Mouse (Mus musculus) erythroid progenitor cell, adult 5-6 weeks (primary cell): ENCODE measurements around the gene Stat2. TPM values are rescaled to one million over a fixed set of nuclear protein-coding genes. Genes with fewer than 3 reads are reported as not detected.
"Not testable (repeated sequence)": the region's sequence is repeated elsewhere in the genome, so short reads cannot be mapped to it uniquely, and the experiment has no call there.

Experiments used
- ATAC-seq: replicated peaks from 2 replicates; pipeline ENCODE4 v1.8.0; 2016; ENCODE audit warnings: moderate number of reproducible peaks, mild to moderate bottlenecking, moderate TSS enrichment, inconsistent platforms; ENCODE audit not compliant: poor library complexity, low FRiP score, severe bottlenecking
- total RNA-seq, 2 experiments: library from RNA; stranded (forward) in 1 of 2; stranded (reverse) in 1 of 2; fragments of 150-400 nt in 1 of 2; fragments of 186-747, 209-891 nt in 1 of 2; gene quantifications; 2 replicates each; pipeline versions ENCODE4 v1.2.3 to v1.2.4; 2015 to 2017; ENCODE audit warnings: low replicate concordance in 2 of 2

Gene Stat2
- total RNA-seq, 2 experiments from 2014 or later: 30.0 to 35.6 TPM

GRCm38 (mm10) chr10:128296370-128297090 is 26.2 kb downstream of the Stat2 start:
- no peak for ATAC-seq

GRCm38 (mm10) chr10:128297221-128297620 is 26.9 kb downstream of the Stat2 start:
- ATAC-seq: no peak

DNA sequence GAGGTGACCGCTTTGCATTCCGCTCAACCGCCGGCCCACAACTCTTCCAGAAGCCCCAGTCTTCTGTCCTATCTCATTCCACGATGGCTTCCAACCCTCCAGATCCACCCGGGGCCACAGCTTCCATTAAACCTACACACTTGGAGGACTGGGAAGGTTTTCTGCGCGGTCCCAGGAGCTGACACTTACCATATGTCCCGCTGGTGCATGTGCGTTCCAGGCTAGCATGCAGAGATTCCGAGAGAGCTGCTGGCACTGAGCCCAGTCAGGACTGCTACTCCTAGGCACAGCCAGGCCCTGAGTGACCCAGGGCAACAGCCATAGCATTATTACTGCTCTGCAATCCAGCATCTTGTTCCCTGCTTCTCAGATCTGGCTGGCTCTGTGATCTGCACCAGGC is 27.3 kb downstream of the Stat2 start:
- no peak for ATAC-seq

DNA sequence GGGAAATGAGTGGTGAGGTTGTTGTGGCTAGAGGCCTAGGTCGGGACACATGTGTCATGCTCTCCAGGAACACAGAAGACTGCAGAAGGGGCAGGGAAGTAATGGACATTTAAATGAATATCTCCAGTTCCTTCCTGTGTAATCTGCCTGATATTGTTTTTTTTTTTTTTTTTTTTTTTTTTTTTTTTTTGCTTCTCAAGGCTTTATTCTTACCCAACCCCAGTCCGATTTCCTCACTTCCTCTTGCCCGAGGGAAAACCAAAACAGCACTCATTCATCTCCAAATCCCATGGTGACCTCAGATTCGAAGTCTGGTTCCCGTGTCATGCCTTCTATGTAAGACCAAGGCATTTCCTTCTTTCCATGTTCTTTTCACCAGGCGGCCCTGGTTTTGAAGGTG is 27.9 kb downstream of the Stat2 start:
- no peak for ATAC-seq

DNA sequence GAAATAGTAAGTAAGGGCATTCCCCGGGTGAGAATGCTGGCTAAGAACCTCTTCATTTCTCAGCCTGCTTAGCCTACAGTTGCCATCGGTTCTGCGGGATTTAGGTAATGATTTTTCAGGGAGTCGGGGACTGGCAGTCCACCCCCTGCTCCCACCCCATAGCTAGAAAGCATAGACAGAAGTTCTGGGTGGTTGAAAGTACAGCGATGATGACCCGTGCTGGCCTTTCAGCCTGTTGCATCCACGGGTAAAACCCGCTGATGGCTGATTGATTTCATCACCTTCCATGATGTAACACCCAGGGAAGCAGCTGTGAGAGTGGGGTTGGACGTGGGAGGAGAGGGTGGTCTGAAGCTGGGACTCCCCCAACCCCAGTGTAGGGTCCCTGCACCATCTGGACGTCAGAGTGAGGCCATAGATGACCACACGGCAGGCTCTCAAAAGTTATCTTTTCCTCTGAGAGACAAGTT is 28.4 kb downstream of the Stat2 start, which contains the start of gene Il23a:
Gene Il23a (minus strand): TSS at position 51 of the 470 bp plus-strand sequence.
- no peak for ATAC-seq

- peak; percentile 4; the same call in 1 of the 2 replicates for ATAC-seq
Measured at GRCm38 (mm10) chr10:128302357-128302756, 32.0 kb downstream of the Stat2 start.

DNA sequence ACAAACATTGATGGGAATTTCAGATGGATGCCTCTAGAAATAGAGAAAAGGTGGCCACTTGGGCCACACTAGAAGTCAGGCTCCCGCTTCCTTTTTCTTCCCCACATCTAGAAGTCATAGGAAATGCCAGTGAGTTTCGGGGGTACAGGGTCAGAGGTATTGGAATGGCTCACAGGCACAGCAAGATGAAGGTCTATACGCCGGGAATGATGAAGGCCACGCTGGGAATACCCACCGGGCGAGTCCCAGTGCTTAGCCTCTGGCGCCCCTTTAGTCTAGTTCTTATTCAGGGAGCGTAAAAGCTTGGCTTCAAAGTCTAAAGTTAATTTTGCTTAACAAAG is 32.4 kb downstream of the Stat2 start:
- peak; percentile 55 for ATAC-seq

- ATAC-seq: peak; percentile 96
Measured at GRCm38 (mm10) chr10:128303126-128304021, 33.0 kb downstream of the Stat2 start, which contains the start of gene Pan2. Gene Pan2, plus strand, starts transcription at chr10:128303335.

GRCm38 (mm10) chr10:128309654-128310053 is 39.3 kb downstream of the Stat2 start:
- ATAC-seq: no peak

DNA sequence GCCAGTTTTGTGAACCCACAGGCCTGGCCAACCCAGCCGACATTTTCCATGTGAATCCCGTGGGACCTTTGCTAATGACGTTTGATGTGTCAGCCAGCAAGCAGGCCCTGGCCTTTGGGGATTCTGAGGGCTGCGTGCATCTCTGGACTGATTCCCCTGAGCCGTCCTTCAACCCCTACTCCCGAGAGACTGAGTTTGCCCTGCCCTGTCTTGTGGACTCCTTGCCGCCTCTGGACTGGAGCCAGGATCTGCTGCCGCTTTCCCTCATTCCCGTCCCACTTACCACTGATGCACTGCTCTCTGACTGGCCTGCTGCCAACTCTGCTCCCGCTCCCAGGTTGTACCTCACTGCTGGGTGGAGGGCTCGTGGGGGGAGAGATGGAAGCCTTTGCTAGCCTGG is 39.8 kb downstream of the Stat2 start:
- ATAC-seq: no peak

DNA sequence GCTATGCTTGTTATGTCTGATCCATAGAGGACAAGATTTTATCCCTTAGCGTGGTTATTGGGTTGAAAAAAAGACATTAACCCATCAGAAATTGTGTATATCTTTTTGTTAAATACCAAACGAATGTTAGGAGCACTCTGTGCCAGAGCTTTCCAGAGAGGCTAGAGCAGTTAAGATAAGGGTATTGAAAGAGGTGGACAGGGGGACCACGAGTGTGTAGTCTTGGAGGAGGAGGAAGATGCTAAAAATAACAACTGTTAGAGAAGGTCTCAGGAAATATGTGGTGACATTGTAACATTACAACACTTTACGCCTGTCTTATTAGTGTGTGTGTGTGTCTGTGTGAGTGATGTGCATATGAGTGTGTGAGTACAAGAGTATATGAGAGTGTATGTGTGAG is 40.5 kb downstream of the Stat2 start:
- ATAC-seq: no peak

- ATAC-seq: 0 out of 2 replicates have a peak, but pooled peaks have one; percentile 21
Measured at GRCm38 (mm10) chr10:128315578-128315977, 45.2 kb downstream of the Stat2 start.

DNA sequence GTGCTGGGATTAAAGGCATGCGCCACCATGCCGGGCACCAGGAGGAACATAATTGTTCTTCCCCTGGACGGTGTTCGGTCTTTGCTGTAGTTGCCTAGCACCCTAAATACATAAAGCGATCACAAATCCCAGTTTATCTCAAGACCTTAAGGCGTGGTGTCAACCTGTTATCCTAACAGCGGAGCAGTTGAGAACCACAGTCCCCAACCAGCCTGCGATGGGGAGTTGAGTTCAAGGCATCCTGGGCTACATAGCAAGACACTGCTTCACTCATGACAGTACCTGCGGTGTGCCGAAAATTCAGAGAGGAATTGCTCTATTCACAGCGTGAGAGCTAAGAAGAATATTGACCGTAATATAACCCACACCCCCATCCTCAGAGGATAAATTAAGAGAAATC is 51.3 kb downstream of the Stat2 start:
- no peak for ATAC-seq

- peak; percentile 77 for ATAC-seq
Measured at GRCm38 (mm10) chr10:128322141-128323108, 52.1 kb downstream of the Stat2 start, which contains the start of gene Cnpy2. Gene Cnpy2, plus strand, starts transcription at chr10:128322459.

- ATAC-seq: no peak
Measured at GRCm38 (mm10) chr10:128323516-128323915, 53.2 kb downstream of the Stat2 start.

DNA sequence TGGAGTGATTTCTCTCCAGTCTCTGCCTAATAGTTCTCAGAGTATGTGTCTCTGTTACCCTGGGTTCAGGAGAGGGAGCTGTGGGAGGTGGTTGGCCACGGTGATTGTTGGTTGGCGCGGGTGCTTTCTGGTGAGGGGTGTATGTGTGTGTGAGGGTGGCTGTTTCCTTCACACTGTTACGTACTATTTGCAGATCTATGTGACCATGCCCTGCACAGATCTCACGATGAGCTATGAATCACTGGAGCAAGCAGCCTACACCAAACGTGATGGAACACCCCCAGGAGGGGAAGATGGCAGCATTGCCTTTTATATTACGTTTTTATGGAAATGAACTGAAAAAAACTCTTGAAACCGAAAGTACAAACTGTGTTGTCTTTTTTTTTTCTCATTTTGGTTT is 56.5 kb downstream of the Stat2 start:
- no peak for ATAC-seq

DNA sequence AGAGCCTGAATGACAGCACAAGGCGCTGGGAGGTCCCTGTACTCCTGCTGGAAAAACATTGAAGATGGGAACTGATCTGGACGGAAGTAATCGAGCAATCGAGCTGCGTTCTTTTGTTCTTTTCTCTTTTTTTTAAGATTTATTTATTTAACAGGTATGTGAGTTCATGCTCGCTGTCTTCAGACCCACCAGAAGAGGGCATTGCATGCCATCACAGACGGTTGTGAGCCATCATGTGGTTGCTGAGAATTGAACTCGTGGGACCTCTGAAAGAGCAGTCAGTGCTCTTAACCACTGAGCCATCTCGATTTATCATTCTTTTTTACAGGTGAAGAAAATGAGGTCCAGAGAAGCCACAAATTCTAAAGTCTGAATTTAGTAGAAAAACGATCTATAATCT is 57.3 kb downstream of the Stat2 start:
- no peak for ATAC-seq

- ATAC-seq: not testable (repeated sequence)
Measured at GRCm38 (mm10) chr10:128332358-128333249, 62.2 kb downstream of the Stat2 start.

DNA sequence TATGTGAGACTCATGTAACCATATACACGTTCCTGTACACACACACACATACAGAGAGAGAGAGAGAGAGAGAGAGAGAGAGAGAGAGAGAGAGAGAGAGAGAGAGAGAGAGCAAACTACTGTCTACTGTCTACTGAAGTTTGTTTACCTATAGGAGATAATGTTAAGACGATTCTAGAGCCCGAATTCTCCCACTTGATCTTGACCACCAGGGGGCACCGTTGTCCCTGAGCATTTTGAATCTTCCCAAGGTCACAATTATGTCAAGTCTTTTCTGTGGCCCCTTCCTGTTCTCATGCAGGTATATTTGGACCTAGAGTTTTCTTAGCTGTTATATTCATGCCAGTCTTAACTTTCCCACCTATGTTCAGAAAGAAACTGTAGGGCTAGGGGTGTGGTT is 65.2 kb downstream of the Stat2 start:
- ATAC-seq: peak; percentile 50
